Mouse (Mus musculus): ENCODE measurements around the gene Osbpl10.

Gene Osbpl10

GRCm38 (mm10) chr9:114982689-114983360, 4.5 kb downstream of the Osbpl10 start, which contains the start of gene Rps27rt:
Rps27rt (minus strand) TSS chr9:114982739.
- no peak for DNase-seq (ENCODE audit: low spot score)

GRCm38 (mm10) chr9:114985741-114986140, 7.4 kb downstream of the Osbpl10 start:
- DNase-seq (ENCODE audit: low spot score), result no peak

- no peak for DNase-seq (ENCODE audit: low spot score)
Measured at GRCm38 (mm10) chr9:114986361-114986760, 8.0 kb downstream of the Osbpl10 start.

- no peak for DNase-seq (ENCODE audit: low spot score)
Measured at GRCm38 (mm10) chr9:114988029-114988428, 9.7 kb downstream of the Osbpl10 start.

DNA sequence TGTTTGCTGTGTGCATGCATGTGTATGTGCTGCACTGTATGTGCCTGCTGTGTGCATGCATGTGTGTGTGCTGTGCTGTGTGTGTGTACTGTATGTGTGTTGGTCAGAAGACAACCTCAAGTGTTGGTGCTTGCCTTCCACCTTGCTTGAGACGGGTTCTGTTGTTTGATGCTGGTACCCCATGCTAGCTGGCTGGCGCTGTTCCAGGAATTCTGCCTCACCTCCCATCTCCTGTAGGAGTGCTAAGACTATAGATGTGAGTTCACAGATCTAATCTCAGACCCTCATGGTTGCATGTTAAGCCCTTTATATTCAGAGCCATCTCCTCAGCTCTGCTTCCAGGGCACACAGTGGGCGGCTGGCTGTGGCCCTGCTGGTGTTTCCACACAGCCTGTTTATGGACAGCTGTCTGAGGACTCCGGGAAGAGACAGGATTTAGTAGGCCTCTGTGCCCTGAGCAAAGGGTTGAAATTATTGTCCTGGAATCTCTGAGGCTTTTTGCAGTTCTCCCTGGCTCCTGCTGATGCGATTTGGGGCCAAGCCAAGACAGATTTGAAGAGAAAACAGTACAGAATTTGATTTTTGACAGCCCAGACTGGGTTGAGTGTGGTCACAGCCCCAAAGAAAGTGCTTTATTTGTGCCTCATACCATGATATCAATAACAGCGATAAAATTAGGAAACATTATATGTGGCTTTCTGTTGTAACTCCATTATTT, 10.4 kb downstream of the Osbpl10 start:
- no peak for DNase-seq (ENCODE audit: low spot score)

- DNase-seq (ENCODE audit: low spot score), result no peak
Measured at GRCm38 (mm10) chr9:114990421-114990820, 12.1 kb downstream of the Osbpl10 start.

GRCm38 (mm10) chr9:114992528-114992927, 14.2 kb downstream of the Osbpl10 start:
- no peak for DNase-seq (ENCODE audit: low spot score)

DNA sequence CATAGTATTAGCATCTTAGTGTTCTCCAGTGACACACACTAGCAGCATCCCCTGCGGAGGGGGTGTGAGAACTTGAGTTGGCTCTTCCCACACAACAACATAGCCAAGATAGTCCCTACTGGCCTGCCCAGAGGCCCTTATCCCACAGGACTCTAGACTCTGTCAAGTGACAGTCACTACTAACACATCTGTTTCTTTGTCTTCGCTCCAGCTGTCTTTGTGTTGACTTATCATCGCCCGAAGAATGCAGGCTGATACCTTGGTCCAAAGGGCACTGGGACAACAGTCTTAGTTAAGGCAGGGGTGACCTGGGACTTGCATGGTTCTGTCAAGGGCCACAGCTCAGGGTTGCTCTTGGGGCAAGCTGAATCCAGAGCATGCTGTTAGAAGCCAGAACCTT, 16.9 kb downstream of the Osbpl10 start:
- no peak for DNase-seq (ENCODE audit: low spot score)

GRCm38 (mm10) chr9:114995716-114996115, 17.3 kb downstream of the Osbpl10 start:
- no peak for DNase-seq (ENCODE audit: low spot score)

GRCm38 (mm10) chr9:114996489-114996888, 18.1 kb downstream of the Osbpl10 start:
- DNase-seq (ENCODE audit: low spot score), result no peak

DNA sequence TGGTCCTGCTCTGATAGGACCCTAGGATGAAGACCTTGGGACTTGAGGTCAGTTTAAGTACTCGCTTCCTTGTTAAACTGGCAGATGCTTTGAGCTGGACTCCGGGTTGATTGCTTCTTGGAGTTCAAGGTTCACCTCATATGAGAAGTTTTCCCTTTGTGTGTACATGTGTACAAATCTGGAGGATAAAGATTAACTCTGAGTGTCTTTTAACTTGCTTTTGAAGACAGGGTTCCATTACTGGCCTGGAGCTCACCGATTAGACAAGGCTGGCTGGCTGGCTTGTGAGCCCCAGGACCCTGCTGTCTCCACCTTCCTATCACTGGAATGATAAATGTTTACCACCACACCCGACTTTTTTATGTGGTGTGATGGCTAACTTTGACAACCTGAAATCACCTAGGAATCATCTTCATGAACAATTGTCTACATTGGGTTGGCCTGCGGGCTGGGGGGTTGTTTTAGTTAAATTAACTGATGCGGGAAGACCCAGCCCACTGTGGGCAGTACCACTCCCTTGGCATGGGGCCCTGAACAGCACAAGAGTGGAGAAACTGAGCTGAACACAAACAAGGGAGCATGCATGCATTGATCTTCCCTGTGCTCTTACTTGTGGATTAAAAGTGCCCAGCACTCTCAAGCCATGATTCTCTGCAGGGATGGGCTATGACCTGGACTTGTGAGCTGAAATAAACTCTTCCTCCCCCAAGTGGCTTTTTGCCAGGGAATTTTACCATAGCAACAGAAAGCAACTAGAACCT, 20.8 kb downstream of the Osbpl10 start:
- DNase-seq (ENCODE audit: low spot score), result no peak

GRCm38 (mm10) chr9:114999771-115000146, 21.4 kb downstream of the Osbpl10 start:
- DNase-seq (ENCODE audit: low spot score), result no peak

DNA sequence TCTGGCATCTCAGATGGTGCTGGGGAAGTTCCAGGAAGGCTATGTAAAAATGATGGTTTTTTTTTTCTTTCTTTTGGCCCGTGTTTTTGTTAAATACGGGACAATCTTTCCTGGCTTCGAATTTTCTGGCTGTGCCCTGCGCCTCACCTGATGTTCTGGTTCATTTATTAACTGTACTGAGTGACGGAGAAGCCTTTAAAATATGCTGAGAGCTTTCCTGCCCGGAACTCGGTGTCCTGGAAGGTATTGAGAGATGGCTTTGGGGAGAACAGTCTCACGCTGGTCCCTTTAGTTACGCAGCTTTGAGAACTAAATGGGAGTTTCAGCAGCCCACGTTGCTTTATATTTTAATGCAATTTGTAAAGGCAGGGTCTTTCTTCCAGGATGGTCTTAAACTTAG, 27.1 kb downstream of the Osbpl10 start:
- peak; percentile 20 for DNase-seq (ENCODE audit: low spot score)

- no peak for DNase-seq (ENCODE audit: low spot score)
Measured at GRCm38 (mm10) chr9:115007776-115008175, 29.4 kb downstream of the Osbpl10 start.

DNA sequence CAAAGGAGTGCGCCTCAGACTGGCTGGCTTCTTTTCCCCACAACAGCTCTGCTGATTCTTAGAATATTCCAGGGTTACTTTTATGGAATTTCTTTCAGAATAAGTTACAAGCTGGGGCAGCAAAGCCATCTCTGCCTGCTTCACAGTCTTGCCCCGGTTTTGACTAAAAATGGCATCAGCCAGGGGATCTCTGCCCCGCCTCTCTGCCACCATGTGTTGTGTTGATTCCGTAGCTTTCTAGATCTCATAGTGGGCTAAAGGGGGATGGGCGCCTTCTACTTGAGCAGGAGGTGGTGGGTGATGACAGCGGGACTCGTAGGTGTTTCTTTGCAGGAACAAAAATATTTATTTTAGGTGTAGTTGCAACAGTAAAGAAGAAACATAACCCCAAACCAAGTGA, 29.8 kb downstream of the Osbpl10 start:
- no peak for DNase-seq (ENCODE audit: low spot score)

DNA sequence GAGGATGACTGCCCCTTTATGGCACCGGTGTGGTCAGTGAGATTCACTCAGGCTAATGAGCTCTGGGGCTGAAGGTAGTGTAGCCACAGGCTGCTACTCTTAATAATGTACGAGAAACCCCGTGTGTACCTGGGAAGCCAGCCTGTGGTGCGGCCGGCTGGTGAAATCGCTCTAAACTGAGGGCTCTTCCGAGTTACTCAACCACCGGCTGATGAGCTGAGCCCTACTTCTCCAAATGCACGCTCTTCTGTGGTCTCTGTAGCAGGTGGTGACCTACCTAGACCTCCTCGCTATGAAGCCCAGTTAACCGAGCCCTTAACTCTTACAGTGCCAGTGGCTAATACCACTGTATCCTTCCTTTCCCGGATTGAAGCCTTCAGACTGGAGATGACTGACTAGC, 34.0 kb downstream of the Osbpl10 start:
- DNase-seq (ENCODE audit: low spot score), result no peak

GRCm38 (mm10) chr9:115020141-115020540, 41.8 kb downstream of the Osbpl10 start:
- DNase-seq (ENCODE audit: low spot score), result no peak

DNA sequence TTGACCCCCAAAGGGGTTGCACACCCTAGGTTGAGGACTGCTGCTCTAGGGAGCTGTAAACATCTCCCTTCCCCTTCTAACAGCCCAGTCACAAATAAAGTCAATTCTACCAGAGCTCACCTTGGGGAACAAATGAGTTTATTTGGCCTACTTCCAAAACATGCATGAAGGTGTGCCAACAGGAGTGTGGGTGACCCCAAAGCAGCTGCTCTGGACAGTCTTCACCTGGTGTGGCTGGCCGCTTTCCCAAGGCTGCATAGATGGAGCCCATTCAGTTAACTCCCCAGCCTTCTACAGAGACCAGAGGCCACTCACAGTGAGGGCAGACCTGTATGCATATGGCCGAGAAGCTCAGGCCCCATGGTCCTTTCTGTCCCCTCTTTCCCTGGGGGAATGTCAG, 43.0 kb downstream of the Osbpl10 start:
- no peak for DNase-seq (ENCODE audit: low spot score)

DNA sequence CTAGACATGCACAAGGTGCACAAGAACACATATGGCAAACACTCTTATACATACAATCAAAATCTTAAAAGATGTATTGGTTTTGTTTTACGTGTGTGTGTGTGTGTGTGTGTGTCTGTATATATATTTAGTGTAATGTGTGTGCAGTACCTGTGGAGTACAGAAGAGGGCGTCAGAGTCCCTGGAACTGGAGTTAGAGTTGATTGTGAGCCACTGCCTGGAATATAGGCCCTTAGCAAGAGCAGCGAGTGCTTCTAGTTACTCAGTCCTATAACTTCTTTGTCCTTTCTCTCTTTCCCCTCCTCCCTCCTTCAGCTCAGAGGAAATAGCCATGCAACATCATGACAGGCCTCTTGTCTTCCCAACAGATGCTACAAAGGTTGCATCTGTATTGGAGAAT, 44.8 kb downstream of the Osbpl10 start:
- DNase-seq (ENCODE audit: low spot score), result no peak

DNA sequence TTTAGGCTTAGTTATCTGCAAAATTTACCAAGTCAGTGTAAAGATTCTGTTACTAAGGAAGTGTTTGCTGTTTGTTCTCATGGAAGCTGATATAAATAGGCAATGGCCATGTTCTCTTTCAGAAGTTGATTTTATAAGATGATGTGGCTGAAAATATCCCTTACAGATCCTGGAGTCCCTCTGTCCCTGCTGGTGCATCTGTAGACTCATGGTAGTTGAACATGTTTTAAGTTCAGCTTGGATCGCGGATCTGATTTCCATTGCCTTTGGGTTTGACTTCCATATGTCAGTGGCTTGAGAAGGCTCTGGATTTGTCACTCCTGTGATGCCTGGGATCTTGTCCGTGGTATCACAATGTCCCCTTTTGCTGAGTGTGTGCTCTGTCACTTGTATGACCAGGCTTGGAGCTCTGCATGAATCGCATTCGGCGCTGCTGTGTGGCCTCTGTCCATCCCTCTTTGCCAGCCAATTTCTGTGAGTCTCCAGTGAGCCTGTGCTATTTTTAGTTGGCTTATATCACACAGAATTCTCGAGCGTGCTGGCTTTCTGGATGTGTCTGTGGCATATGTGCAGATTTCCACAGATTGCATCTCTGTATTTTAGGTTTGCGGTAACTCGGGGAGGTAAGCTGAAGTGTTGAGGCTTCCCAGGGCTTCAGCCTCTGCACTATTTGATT, 45.5 kb downstream of the Osbpl10 start:
- DNase-seq (ENCODE audit: low spot score), result no peak

- no peak for DNase-seq (ENCODE audit: low spot score)
Measured at GRCm38 (mm10) chr9:115029307-115029706, 50.9 kb downstream of the Osbpl10 start.

DNA sequence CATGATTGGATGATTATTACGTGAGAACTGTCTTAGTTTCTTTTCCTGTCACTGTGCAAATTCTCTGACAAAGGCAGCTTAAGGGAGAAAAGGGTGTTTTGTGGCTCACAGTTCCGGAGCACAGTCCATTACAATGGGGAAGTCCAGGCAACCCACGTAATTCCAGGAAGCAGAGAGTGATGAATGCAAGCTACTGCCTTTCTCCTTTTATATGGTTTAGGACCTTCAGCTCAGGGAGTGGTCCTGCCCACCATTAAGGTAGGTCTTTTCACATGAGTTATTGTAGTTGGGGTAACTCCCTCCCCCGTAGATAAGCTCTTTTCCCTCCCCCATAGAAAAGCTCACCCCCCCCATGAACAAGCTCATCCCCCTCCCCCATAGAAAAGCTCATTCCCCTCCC, 52.2 kb downstream of the Osbpl10 start:
- DNase-seq (ENCODE audit: low spot score), result no peak

Data from urinary bladder, postnatal 14 days (tissue).